Mouse (Mus musculus) 416B (cell line): ENCODE data around the gene Slc34a1.

Source experiments
- DNase-seq: peaks from one replicate; pipeline ENCODE4 v3.0.0; 2011; ENCODE audit warnings: low read depth

The Slc34a1 gene

GRCm38 (mm10) chr13:55444286-55444936 lies 46.4 kb downstream of the Slc34a1 start:
- peak; percentile 93 for DNase-seq

GRCm38 (mm10) chr13:55444937-55445315 lies 46.9 kb downstream of the Slc34a1 start, which contains the start of gene Grk6:
Gene Grk6, plus strand, starts transcription at chr13:55445072.
- peak; percentile 100 for DNase-seq

- DNase-seq, result peak; percentile 66
Observed at GRCm38 (mm10) chr13:55445361-55446091, 47.5 kb downstream of the Slc34a1 start.

DNA sequence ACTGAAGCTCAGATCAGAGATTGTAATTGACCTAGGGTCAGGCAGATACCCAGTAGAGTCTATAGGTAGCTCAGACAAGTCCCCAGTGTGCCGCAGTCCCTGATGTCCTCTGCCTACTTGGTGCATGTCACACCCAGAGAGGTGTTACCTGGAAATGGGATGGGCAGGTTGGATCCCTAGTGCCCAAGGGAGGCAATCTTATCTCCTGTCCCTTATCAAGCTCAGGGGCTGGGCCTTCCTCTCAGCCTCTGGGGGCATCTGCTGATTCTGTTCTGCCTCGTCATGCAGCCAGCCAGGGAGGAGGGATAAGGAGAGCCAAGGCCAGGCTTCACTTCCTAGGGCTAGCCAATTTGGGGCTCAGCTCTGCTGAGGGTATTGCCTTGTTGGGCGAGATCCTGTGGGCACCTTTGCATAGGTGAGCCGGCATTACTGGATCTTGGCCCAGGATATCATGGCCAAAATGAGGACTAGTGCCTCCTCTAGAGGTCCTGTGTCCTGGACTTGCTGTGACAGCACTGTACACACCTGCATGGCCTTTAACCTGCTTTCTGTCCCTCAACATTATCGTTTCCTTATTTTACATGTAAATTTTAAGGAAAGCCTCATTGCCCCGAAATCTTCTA lies 48.6 kb downstream of the Slc34a1 start:
- DNase-seq, result peak; percentile 70

DNA sequence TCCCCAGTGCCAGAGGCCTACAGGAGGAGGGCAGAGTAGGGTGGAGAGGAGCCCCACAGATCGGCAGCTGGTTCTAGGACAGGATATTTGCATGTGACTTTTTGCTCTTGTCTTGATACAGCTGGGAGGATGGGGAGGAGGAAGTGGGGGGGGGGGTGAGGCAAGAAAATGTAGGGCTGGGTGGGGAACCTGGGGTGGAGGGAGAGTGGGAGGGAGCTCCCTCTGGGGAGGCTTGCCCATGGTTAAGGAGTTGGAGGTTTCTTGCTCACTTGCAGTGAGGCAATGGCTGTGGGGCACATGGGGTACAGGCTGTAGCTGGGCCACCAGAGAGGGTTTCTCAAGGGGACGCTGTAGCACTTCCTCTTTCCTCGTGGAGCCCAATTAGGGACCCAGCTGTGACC lies 49.6 kb downstream of the Slc34a1 start:
- DNase-seq, result peak; percentile 79

DNA sequence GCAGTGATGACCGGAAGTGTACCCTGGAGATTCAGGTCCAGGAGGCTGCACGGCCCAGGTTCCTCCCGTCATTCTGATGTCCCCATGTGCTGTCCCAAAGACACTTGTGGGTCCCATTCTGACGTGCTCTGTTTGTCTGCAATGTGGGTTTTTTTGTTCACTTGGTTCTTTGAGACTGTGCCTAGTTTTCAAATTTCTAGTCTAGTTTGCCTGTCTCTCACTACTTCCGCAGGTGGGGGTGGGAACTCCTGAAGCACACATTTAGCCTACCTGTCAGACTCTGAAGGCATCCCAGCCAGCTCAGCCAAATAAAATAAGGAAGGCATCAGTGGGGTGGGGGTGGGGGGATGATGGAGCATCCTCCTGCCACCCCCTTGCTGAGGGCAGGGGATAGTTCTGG lies 50.1 kb downstream of the Slc34a1 start:
- no peak for DNase-seq

DNA sequence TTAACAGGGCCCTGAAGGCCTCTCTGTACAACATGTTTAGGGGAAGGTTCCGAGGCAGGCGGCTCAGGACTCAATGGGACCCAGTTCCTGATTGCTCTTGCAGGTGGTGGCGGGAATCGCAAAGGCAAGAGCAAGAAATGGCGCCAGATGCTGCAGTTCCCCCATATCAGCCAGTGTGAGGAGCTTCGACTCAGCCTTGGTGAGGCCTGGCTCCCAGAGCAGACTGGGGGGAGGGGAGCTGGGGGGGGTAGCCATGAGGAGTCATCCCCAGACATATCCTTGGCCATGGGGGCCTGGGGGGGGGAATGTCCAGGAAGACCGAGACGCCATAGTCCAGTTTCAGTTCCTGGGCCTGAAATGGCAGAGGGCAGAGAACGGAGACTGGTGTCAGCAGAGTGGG lies 51.2 kb downstream of the Slc34a1 start:
- no peak for DNase-seq

DNA sequence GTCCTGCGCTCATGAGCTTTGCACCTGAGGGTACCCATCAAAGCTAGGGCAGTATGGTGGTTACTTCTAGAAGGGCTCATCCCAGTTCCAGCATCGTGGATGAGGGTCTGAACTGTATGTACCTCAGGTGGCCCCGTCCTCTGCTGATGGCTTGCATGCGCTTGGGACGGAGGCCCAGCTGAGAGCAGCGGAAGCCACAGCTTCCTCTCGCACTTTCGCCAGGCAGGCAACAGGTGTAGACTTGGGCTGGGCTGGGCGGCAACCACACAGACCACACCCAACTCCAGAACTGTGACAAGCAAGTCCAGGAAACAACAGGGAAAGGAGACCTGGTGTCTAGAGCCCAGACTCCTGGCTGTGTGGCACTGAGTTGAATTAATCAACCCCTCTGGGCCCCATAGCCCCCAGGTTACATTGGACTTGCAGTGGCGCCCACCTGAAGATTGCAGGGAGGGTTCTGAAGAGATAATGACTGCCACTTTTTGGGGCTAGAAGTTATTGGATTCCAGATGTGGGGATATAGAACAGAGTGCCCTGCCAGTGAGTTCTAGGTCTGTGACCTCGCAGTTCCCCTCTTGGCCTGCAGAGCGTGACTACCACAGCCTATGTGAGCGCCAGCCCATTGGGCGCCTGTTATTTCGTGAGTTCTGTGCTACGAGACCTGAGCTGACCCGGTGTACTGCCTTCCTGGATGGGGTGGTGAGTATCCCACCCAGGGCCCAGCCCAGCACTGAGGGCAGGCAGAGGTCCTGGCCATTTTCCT lies 51.9 kb downstream of the Slc34a1 start:
- peak; percentile 66 for DNase-seq

DNA sequence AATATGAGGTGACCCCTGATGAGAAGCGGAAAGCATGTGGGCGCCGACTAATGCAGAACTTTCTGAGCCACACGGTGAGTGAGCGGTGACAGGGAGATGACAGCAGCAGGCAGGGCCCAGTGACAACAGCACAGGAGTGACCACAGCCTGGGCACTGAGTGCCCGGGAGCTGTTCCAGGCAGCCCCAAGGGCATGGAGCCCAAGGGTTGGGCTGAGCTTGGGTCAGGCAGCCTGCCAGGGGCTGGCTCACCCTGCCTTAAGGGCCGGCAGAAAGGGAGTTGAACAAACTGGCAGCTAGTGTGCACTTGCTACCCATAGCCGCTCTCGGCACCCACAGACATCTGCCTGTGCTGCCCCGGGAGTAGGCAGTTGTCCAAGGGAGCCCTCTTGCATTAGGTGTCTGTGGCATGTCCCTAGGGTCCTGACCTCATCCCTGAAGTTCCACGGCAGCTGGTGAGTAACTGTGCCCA lies 52.6 kb downstream of the Slc34a1 start:
- no peak for DNase-seq

GRCm38 (mm10) chr13:55451296-55451695 lies 53.3 kb downstream of the Slc34a1 start:
- DNase-seq, result no peak

DNA sequence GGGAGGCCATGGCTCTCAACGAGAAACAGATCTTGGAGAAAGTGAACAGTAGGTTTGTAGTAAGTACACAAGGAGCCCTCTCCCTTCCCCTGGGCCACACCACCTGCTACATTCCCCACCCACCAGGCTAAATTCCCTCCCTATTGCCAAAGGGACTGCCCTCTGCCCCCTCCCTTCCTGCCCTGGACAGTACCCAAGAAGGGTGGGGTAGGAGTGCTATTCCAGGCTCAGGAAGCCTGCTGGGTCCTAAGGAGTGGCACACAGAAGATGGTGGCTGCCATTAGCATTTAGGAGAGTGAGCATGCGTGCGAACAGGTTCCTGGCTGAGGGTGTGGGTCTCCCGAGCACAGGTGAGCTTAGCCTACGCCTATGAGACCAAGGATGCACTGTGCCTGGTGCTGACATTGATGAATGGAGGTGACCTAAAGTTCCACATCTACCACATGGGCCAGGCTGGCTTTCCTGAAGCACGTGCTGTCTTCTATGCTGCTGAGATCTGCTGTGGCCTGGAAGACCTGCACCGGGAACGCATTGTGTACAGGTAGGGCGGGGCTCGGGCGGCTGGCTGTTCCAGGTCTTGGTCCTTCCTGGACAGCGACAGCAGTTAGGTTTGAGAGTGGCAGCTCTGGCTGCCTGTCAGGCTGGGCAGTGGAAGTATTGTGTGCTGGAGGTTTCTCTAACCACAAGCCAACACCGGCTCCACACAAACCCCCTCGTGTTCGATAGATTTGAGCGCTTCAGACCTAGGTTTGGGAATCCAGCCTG lies 54.0 kb downstream of the Slc34a1 start:
- DNase-seq, result no peak

- DNase-seq, result no peak
Observed at GRCm38 (mm10) chr13:55462965-55463364, 65.0 kb downstream of the Slc34a1 start.

- no peak for DNase-seq
Observed at GRCm38 (mm10) chr13:55463399-55464026, 65.5 kb downstream of the Slc34a1 start.

DNA sequence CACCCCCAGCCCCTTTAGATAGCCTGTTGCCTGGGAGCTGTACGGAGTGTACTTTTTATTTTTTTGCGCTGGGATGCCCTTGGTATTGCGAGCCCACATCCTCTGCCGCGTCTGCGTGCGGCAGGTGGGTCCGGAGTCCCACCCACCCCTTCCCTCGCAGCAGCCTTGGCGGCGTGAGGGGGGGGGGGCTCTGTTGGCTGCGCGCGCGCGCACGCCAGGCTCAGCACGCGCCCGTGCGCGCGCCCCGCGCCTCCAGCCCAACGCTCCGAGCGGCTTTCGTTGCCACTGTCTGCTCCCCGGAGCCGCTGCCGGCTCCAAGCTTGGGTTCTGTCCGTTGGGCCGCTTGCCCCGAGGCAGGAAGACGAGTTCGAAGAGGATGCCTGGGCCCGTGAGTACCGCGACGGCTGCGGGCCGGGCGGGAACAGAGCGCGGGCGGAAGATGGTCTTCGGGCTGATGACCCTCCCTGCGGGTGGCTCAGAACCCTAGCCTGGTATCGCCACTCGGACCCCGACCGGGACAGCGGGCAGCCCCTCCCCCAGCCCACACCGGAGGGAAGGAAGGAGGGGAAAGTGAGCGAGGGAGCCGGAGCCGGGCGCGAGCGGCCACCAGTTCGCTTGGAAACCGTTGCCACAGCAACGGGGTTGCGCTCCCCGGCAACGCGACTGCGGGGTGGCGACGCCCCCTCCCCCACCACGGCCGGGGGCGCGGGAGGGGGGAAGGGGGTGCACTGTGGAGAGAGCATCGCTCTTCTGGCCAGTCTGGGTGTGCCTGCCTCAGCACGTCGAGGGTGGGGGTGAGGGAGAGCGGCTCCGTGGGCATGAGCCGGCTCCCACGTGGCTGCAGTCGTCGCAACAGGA lies 66.3 kb downstream of the Slc34a1 start, which contains the start of gene Prr7:
Gene Prr7, plus strand, starts transcription at position 241 of the 858 bp plus-strand sequence.
- DNase-seq, result no peak

DNA sequence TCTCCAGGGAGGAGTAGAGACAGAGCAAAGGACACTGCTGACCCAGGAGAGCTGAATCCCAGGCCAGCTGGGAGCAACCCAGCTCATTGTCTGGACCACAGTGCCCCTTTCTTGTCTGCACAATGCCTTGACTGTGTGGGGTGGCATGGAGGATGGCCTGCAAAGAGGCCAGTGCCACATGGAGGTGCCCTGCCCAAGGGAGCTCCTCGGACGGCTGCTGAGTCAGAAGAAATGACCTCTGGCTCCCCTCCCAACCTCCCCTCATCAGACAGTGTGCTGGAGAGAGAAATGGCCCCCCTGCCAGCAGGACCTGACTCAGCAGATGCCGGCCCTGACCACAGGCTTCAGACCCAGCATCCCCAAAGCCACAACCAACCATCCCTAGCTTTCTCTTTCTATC lies 67.2 kb downstream of the Slc34a1 start:
- peak; percentile 78 for DNase-seq
